Mouse (Mus musculus): Measurements from ENCODE around the gene Traf3ip3. TPM values are rescaled to one million over a fixed set of nuclear protein-coding genes. Genes with fewer than 3 reads are reported as not detected.
A peak's percentile ranks its signal among the peaks of the same experiment; 100 is the strongest.

Gene Traf3ip3
- polyA plus RNA-seq (2016; fragmentation: Nextera tagmentation; extraction: Ambion mirVana): 1.6 and 1.9 TPM in 2 replicates

DNA sequence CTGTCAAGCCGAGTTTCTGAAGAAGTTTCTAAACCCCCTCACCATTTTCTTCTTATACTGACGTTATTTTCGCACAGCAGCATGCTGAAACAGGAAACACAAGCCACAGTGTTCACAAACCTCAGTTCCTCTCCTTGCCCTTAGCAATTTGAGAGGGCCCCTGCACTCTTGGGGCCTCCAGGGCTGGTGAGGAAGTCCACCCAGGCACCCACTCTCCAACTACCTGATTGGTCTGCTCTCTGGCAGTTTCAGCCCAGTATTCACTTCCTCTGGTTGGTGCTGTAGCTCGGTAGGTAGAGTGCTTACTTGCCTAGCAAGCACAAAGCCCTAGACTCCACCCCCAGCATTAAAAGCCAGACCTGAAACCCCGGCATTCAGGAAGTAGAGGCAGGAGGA, at the start of gene Traf3ip3:
Gene Traf3ip3 (minus strand): TSS at position 321 of the 396 bp plus-strand sequence.
- Histone ChIP-seq H3K9me3 (no peaks in the 10 kb centered on the region), H3K27me3 (ENCODE audit: insufficient read depth, poor library complexity, severe bottlenecking) (0 out of 2 replicates have a peak, but pooled peaks cover 3% of the 10 kb centered on the region), H3K27ac (no peak within 1 kb of the TSS), H3K36me3 (no peaks in the 10 kb centered on the region), H3K4me1 (no peaks in the 10 kb centered on the region; the same call in 1 of the 2 replicates), H3K4me3 (no peak within 1 kb of the TSS)
- 54% methylated on average over 5 of the region's 5 CpGs for WGBS
- DNase-seq (ENCODE audit: low spot score): no peak

GRCm38 (mm10) chr1:193250026-193250425, 48.5 kb upstream of the Traf3ip3 start:
- Histone ChIP-seq H3K36me3 (no peaks in the 10 kb centered on the region), H3K9me3 (no peaks in the 10 kb centered on the region), H3K27me3 (ENCODE audit: insufficient read depth, poor library complexity, severe bottlenecking) (no peaks in the 10 kb centered on the region), H3K4me1 (peaks cover 5% of the 10 kb centered on the region), H3K4me3 (no peak overlapping the region), H3K27ac (no peak overlapping the region)
- DNase-seq (ENCODE audit: low spot score): no peak
- WGBS: 71% methylated on average over 2 of the region's 2 CpGs

DNA sequence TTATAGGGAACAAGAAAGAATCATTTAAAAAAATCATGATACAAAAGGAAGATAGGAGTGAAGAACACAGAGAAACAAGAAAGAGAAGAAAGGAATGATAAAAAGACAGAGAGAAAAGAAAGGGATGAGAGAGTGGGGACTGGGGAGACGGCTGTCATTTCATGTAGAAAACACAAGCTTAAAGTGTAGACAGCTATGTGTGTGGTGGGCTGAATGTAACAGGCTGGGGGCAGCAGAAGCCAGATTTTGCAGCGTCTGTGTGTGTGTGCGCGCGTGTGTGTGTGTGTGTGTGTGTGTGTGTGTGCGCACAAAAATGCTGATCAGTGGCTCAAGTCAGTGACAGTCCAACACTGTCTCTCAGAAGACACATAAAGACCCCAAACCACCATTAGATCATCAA, 42.7 kb upstream of the Traf3ip3 start:
- DNase-seq (ENCODE audit: low spot score): no peak
- Histone ChIP-seq H3K4me3 (no peak overlapping the region), H3K27me3 (ENCODE audit: insufficient read depth, poor library complexity, severe bottlenecking) (no peaks in the 10 kb centered on the region), H3K36me3 (no peaks in the 10 kb centered on the region), H3K9me3 (no peaks in the 10 kb centered on the region), H3K27ac (peak overlapping the region; percentile 74), H3K4me1 (peaks cover 13% of the 10 kb centered on the region)
- WGBS: 57% methylated on average over 6 of the region's 6 CpGs

DNA sequence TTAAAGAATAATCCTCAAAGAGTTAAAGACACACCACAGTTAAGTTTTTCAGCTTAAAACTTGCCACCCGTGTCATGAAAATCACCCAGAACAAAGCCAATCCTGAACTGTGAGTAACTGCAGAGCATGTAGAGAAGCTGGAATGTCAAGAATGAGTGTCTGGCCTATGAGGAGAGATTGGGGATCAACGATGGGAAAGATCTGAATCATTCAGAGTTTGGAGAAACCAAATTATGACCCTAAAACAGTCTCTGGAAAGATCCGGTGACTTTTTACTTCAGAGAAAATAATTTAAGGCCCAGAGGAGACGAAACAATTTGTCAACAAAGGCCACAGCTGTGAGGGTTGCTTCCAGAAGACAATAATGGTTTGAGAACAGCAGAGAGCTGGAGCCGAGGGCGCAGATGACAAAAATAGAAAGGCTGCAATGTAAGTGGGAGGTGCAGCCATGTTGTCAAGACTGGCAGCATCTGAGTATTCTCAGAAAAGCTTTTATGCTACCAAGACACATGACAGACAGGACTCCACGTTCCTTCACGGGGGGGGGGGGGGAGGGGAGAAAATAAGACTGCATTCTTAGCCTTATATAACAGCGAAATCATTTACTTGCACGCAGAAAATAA, 42.2 kb upstream of the Traf3ip3 start:
- 41% methylated on average over 10 of the region's 10 CpGs for WGBS
- peak overlapping the region; percentile 74 for H3K27ac ChIP-seq

DNA sequence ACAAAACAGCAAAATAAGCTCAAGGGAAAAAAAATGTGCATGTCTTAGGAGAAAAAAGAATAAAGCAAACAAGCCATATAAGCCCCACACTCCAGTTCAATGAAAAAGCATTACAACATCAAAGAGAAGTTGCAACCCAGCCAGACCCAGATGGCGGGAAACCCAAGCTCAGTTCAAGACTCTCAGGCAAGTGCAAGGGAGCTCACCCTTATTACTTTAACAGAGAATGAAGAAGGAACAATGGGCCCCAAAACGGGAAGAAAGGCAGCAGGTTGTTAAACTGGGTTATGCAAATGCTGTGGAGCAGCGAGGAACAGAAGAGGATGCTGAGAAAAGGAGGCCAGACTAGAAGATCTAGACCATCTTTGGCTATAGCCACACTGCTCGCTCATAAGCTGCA, 41.4 kb upstream of the Traf3ip3 start:
- DNase-seq (ENCODE audit: low spot score): no peak
- Histone ChIP-seq H3K27ac (peak overlapping the region; percentile 74), H3K9me3 (no peaks in the 10 kb centered on the region), H3K4me1 (peaks cover 13% of the 10 kb centered on the region), H3K36me3 (no peaks in the 10 kb centered on the region), H3K27me3 (ENCODE audit: insufficient read depth, poor library complexity, severe bottlenecking) (no peaks in the 10 kb centered on the region), H3K4me3 (no peak overlapping the region)
- WGBS: 68% methylated on average over 4 of the region's 4 CpGs

More for the DNA sequence above, 42.2 kb upstream of the Traf3ip3 start:
- peaks cover 13% of the 10 kb centered on the region for H3K4me1 ChIP-seq
- no peak for DNase-seq (ENCODE audit: low spot score)
- H3K4me3 ChIP-seq: no peak overlapping the region
- H3K9me3 ChIP-seq: no peaks in the 10 kb centered on the region
- no peaks in the 10 kb centered on the region for H3K27me3 ChIP-seq (ENCODE audit: insufficient read depth, poor library complexity, severe bottlenecking)
- no peaks in the 10 kb centered on the region for H3K36me3 ChIP-seq

DNA sequence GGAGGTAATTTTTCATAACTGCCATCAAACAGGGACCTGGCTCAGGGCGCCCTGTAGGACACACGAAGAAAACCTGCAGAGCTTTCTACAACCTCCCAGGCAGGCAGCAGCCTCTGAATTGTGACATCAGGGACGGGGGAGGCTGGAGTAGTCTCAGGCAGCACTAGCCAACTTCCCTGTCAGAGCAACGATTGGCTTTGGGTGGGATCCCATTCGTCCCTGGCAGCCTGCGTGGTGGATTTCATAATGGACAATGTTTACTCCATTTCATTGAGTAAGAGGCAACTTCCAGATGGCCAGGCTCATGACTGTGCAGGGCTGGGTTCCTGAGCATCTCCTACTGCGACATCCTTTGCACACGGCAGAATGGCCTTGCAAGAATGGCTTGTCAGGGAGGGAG, 40.7 kb upstream of the Traf3ip3 start:
- Histone ChIP-seq H3K9me3 (no peaks in the 10 kb centered on the region), H3K27me3 (ENCODE audit: insufficient read depth, poor library complexity, severe bottlenecking) (no peaks in the 10 kb centered on the region)
- WGBS: 79% methylated on average over 8 of the region's 8 CpGs

GRCm38 (mm10) chr1:193241436-193241835, 39.9 kb upstream of the Traf3ip3 start:
- 89% methylated on average over 4 of the region's 4 CpGs for WGBS
- Histone ChIP-seq H3K4me1 (peaks cover 13% of the 10 kb centered on the region), H3K4me3 (no peak overlapping the region), H3K36me3 (no peaks in the 10 kb centered on the region), H3K27me3 (ENCODE audit: insufficient read depth, poor library complexity, severe bottlenecking) (no peaks in the 10 kb centered on the region), H3K9me3 (no peaks in the 10 kb centered on the region), H3K27ac (no peak overlapping the region)
- no peak for DNase-seq (ENCODE audit: low spot score)

More for the DNA sequence above, 40.7 kb upstream of the Traf3ip3 start:
- Histone ChIP-seq H3K4me1 (peaks cover 13% of the 10 kb centered on the region), H3K4me3 (no peak overlapping the region), H3K36me3 (no peaks in the 10 kb centered on the region), H3K27ac (peak overlapping the region; percentile 42; the same call in 1 of the 2 replicates)
- DNase-seq (ENCODE audit: low spot score): no peak

DNA sequence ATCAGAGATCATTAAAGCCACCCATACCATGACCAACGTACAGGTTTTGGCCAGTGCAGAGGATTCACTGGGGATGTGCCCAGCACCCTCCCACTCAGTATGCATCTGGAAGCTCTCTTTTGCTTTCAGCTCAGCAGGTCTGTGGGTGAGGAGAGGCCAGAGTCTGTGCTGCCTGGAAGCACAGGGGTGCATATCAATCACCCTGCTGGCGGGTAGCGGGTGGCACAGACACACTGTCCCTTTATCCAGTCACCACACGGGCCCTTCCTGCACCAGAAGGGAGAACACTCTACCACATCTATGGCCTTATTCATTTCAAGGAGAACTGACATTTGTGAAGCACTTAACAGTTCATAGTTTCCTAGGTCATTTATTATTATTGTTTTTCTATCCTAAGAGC, 36.9 kb upstream of the Traf3ip3 start:
- WGBS: 62% methylated on average over 4 of the region's 4 CpGs
- Histone ChIP-seq H3K36me3 (no peaks in the 10 kb centered on the region), H3K4me1 (peaks cover 9% of the 10 kb centered on the region), H3K27ac (no peak overlapping the region), H3K27me3 (ENCODE audit: insufficient read depth, poor library complexity, severe bottlenecking) (no peaks in the 10 kb centered on the region), H3K4me3 (no peak overlapping the region), H3K9me3 (no peaks in the 10 kb centered on the region)
- DNase-seq (ENCODE audit: low spot score): no peak

- H3K27ac ChIP-seq: no peak overlapping the region
- H3K27me3 ChIP-seq (ENCODE audit: insufficient read depth, poor library complexity, severe bottlenecking): no peaks in the 10 kb centered on the region
- WGBS: 85% methylated on average over 7 of the region's 7 CpGs
- H3K4me1 ChIP-seq: peaks cover 14% of the 10 kb centered on the region
- DNase-seq (ENCODE audit: low spot score): no peak
- H3K9me3 ChIP-seq: no peaks in the 10 kb centered on the region
- H3K36me3 ChIP-seq: no peaks in the 10 kb centered on the region
- H3K4me3 ChIP-seq: no peak overlapping the region
Observed at GRCm38 (mm10) chr1:193234930-193235329, 33.4 kb upstream of the Traf3ip3 start.

DNA sequence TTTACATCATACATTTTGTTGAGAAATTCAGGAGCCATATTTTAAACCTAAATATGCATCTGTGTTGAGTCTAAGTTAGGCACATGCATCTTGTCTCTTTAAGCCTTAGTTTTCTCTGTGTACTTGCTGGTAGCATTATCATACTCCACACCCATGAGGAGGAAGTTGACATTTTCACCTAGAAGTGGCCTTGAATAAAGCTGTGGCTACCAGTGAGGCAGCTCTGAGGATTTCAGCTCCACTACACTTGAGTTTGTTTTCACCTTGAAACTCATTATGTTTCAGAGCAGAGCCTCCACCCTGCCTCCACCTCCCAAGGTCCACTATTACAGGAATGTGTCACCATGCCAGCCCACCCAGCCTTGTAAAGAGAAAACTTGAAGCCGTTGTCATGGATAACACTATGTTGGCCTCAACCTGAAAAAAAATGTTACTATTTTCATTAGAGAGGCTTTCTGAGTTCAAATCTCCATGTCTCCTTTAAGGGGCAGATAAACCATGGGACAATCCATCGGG, 32.7 kb upstream of the Traf3ip3 start:
- peaks cover 14% of the 10 kb centered on the region for H3K4me1 ChIP-seq
- no peaks in the 10 kb centered on the region for H3K36me3 ChIP-seq
- no peak for DNase-seq (ENCODE audit: low spot score)
- H3K9me3 ChIP-seq: no peaks in the 10 kb centered on the region
- no peak overlapping the region for H3K27ac ChIP-seq
- WGBS: 84% methylated on average over 2 of the region's 2 CpGs
- H3K4me3 ChIP-seq: no peak overlapping the region
- no peaks in the 10 kb centered on the region for H3K27me3 ChIP-seq (ENCODE audit: insufficient read depth, poor library complexity, severe bottlenecking)

DNA sequence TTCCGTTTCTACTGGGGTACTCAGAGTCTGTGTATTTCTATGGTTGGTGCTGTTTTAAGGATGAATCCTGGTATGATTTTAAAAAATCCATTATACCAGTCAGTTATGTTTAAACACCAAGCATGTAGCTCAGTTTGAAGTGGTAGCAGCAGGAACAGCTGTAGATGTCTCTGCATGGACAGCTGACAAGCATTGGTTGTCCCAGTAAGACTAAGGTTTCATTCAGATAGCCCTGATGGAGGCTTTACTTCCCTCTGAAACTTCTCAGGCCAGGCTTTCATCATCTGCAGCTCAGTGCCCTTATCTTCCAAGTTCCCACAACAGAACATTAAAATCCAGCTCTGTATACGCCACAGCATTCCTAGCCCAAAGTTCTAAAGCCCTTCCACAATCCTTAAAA, 31.2 kb upstream of the Traf3ip3 start:
- no peak overlapping the region for H3K27ac ChIP-seq
- no peaks in the 10 kb centered on the region for H3K9me3 ChIP-seq
- H3K4me1 ChIP-seq: peaks cover 14% of the 10 kb centered on the region
- no peak for DNase-seq (ENCODE audit: low spot score)
- H3K4me3 ChIP-seq: no peak overlapping the region
- WGBS: 79% methylated on average over 2 of the region's 2 CpGs
- H3K36me3 ChIP-seq: no peaks in the 10 kb centered on the region
- H3K27me3 ChIP-seq (ENCODE audit: insufficient read depth, poor library complexity, severe bottlenecking): no peaks in the 10 kb centered on the region

- Histone ChIP-seq H3K4me3 (no peak overlapping the region), H3K27ac (peak overlapping the region; percentile 47; the same call in 1 of the 2 replicates), H3K36me3 (no peaks in the 10 kb centered on the region), H3K9me3 (no peaks in the 10 kb centered on the region), H3K4me1 (peaks cover 18% of the 10 kb centered on the region), H3K27me3 (ENCODE audit: insufficient read depth, poor library complexity, severe bottlenecking) (no peaks in the 10 kb centered on the region)
- no peak for DNase-seq (ENCODE audit: low spot score)
- WGBS: 45% methylated on average over 5 of the region's 5 CpGs
Observed at GRCm38 (mm10) chr1:193230935-193231334, 29.4 kb upstream of the Traf3ip3 start.

GRCm38 (mm10) chr1:193230531-193230930, 29.0 kb upstream of the Traf3ip3 start:
- 73% methylated on average over 3 of the region's 3 CpGs for WGBS
- H3K9me3 ChIP-seq: no peaks in the 10 kb centered on the region
- no peak for DNase-seq (ENCODE audit: low spot score)

More at GRCm38 (mm10) chr1:193230531-193230930, 29.0 kb upstream of the Traf3ip3 start:
- H3K36me3 ChIP-seq: no peaks in the 10 kb centered on the region
- no peak overlapping the region for H3K4me3 ChIP-seq
- no peaks in the 10 kb centered on the region for H3K27me3 ChIP-seq (ENCODE audit: insufficient read depth, poor library complexity, severe bottlenecking)
- H3K4me1 ChIP-seq: peaks cover 18% of the 10 kb centered on the region
- H3K27ac ChIP-seq: no peak overlapping the region
